Mouse (Mus musculus) midbrain, embryonic 13.5 days (tissue): ENCODE measurements around the gene Ddc. TPM values are rescaled to one million over a fixed set of nuclear protein-coding genes. Genes with fewer than 3 reads are reported as not detected.

ENCODE experiments used
- ATAC-seq: fragments of 200-750 bp; cut with Nextera tagmentation; 2 replicates; pipeline ENCODE4 v1.8.0; 2017; ENCODE audit warnings: mild to moderate bottlenecking, moderate TSS enrichment, moderate library complexity
- H3K27ac ChIP-seq: fragments of 300-500 bp; sonication (generic); 2 replicates; pipeline ENCODE4 v1.5.1; 2015; ENCODE audit warnings: inconsistent platforms, mild to moderate bottlenecking, moderate library complexity
- H3K27me3 ChIP-seq: fragments of 300-500 bp; sonication (generic); 2 replicates; pipeline ENCODE4 v1.6.1; 2015; ENCODE audit warnings: mild to moderate bottlenecking, inconsistent platforms
- H3K36me3 ChIP-seq: fragments of 300-500 bp; sonication (generic); 2 replicates; pipeline ENCODE4 v1.6.1; 2015; ENCODE audit warnings: mild to moderate bottlenecking, inconsistent platforms
- H3K4me1 ChIP-seq: fragments of 300-500 bp; sonication (generic); replicated peaks from 2 replicates; pipeline ENCODE4 v1.6.1; 2015; ENCODE audit warnings: inconsistent platforms
- H3K4me2 ChIP-seq: fragments of 300-500 bp; sonication (generic); replicated peaks from 2 replicates; pipeline ENCODE4 v1.6.1; 2015; ENCODE audit warnings: moderate library complexity, mild to moderate bottlenecking, inconsistent platforms
- H3K4me3 ChIP-seq: fragments of 300-500 bp; sonication (generic); replicated peaks from 2 replicates; pipeline ENCODE4 v1.5.1; 2015; ENCODE audit warnings: mild to moderate bottlenecking, inconsistent platforms
- H3K9ac ChIP-seq: fragments of 300-500 bp; sonication (generic); replicated peaks from 2 replicates; pipeline ENCODE4 v1.6.1; 2015; ENCODE audit warnings: mild to moderate bottlenecking, inconsistent platforms
- H3K9me3 ChIP-seq: fragments of 300-500 bp; sonication (generic); 2 replicates; pipeline ENCODE4 v1.6.1; 2016; ENCODE audit warnings: mild to moderate bottlenecking, inconsistent platforms
- WGBS: fragments of 180-500 bp; shearing (Covaris S2); methylation state at CpG from one replicate; pipeline ENCODE4 v1.1.7; 2015; 5-methylcytosine and 5-hydroxymethylcytosine counted together
- polyA plus RNA-seq: library from polyadenylated mRNA; unstranded; fragments of >200 nt; fragmentation: Nextera tagmentation; extraction: Ambion mirVana; gene quantifications from 2 replicates; pipeline ENCODE4 v1.2.1, GENCODE M21; 2015

Gene Ddc
- polyA plus RNA-seq, 1 experiment from 2014 or later = 43.0 TPM

- H3K27ac ChIP-seq = no peak overlapping the region
- H3K4me1 ChIP-seq = no peaks in the 10 kb centered on the region
- 72% methylated on average over 1 of the region's 1 CpGs for WGBS
- no peak overlapping the region for H3K4me3 ChIP-seq
- no peak for ATAC-seq
- H3K27me3 ChIP-seq = no peaks in the 10 kb centered on the region
- H3K9ac ChIP-seq = no peak overlapping the region
- H3K36me3 ChIP-seq = no peaks in the 10 kb centered on the region
- no peaks in the 10 kb centered on the region for H3K9me3 ChIP-seq
- H3K4me2 ChIP-seq = no peak overlapping the region
Measured at GRCm38 (mm10) chr11:11765414-11765813, 132.5 kb downstream of the Ddc start.

Other genes with a start within 250 kb of the Ddc start
- 0.81 and 1.2 TPM in 2 replicates for gene Ikzf1, start 213.1 kb downstream of the Ddc start, polyA plus RNA-seq
- gene Fignl1, start 89.2 kb downstream of the Ddc start, polyA plus RNA-seq = 23.6 and 26.2 TPM in 2 replicates
- gene Grb10, start 140.5 kb upstream of the Ddc start, polyA plus RNA-seq = 132 and 149 TPM in 2 replicates